Mouse (Mus musculus) lung, embryonic 15.5 days (tissue): ENCODE results near the gene Fam219b. TPM values are rescaled to one million over a fixed set of nuclear protein-coding genes. Genes with fewer than 3 reads are reported as not detected.

Source experiments
- ATAC-seq: fragments of 200-750 bp; cut with Nextera tagmentation; 2 replicates; pipeline ENCODE4 v1.8.0; 2017; ENCODE audit warnings: moderate number of reproducible peaks, borderline replicate concordance; ENCODE audit not compliant: low FRiP score, low TSS enrichment; ENCODE audit errors: extremely low read depth
- H3K27ac ChIP-seq: fragments of 300-500 bp; sonication (generic); 2 replicates; pipeline ENCODE4 v1.5.1; 2015; ENCODE audit warnings: moderate library complexity, mild to moderate bottlenecking, inconsistent platforms
- H3K27me3 ChIP-seq: fragments of 300-500 bp; sonication (generic); 2 replicates; pipeline ENCODE4 v1.6.1; 2015; ENCODE audit warnings: inconsistent platforms
- H3K36me3 ChIP-seq: fragments of 300-500 bp; sonication (generic); 2 replicates; pipeline ENCODE4 v1.6.1; 2015; ENCODE audit warnings: inconsistent platforms
- H3K4me1 ChIP-seq: fragments of 300-500 bp; sonication (generic); 2 replicates; pipeline ENCODE4 v1.6.1; 2015; ENCODE audit warnings: inconsistent platforms
- H3K4me2 ChIP-seq: fragments of 300-500 bp; sonication (generic); 2 replicates; pipeline ENCODE4 v1.6.1; 2015; ENCODE audit warnings: inconsistent platforms, mild to moderate bottlenecking, moderate library complexity
- H3K4me3 ChIP-seq: fragments of 300-500 bp; sonication (generic); 2 replicates; pipeline ENCODE4 v1.5.1; 2015; ENCODE audit warnings: mild to moderate bottlenecking, inconsistent platforms
- H3K9ac ChIP-seq: fragments of 300-500 bp; sonication (generic); 2 replicates; pipeline ENCODE4 v1.6.1; 2015; ENCODE audit warnings: inconsistent platforms
- H3K9me3 ChIP-seq: fragments of 300-500 bp; sonication (generic); 2 replicates; pipeline ENCODE4 v1.6.1; 2016; ENCODE audit warnings: inconsistent platforms
- WGBS: fragments of 180-500 bp; shearing (Covaris S2); methylation state at CpG from one replicate; pipeline ENCODE4 v1.1.7; 2015; 5-methylcytosine and 5-hydroxymethylcytosine counted together
- polyA plus RNA-seq: library from polyadenylated mRNA; unstranded; fragments of >200 nt; fragmentation: Nextera tagmentation; extraction: Ambion mirVana; gene quantifications from 2 replicates; pipeline ENCODE4 v1.2.1, GENCODE M21; 2015

Fam219b gene
- polyA plus RNA-seq, 1 experiment from 2014 or later, result 23.1 TPM

DNA sequence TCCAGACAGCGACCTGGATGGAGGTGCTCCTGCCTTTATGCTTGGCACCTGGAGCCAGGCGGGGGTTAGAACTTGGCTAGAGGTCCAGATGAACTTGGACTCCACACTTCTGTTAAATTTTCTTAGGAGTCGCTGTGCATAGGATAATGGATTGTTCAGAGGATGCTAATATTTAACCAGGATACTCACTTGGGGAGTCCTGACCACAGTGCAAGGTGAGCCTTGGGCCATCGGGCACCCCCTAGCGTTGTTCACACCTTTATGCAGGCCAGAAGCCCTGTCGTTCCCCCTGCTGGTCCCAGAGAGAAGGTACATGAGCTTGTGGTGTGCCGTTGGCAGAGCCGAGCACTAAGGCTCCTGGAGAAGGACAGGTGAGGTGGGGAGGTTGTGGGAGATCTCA lies 29.5 kb downstream of the Fam219b start:
- H3K27ac ChIP-seq, result no peak overlapping the region
- H3K4me3 ChIP-seq, result no peak overlapping the region
- ATAC-seq, result no peak
- H3K4me1 ChIP-seq, result peaks cover 31% of the 10 kb centered on the region
- H3K9me3 ChIP-seq, result no peaks in the 10 kb centered on the region
- H3K27me3 ChIP-seq, result no peaks in the 10 kb centered on the region
- peaks cover 13% of the 10 kb centered on the region; the same call in 1 of the 2 replicates for H3K36me3 ChIP-seq
- H3K4me2 ChIP-seq, result no peak overlapping the region
- 46% methylated on average over 8 of the region's 8 CpGs for WGBS
- no peak overlapping the region for H3K9ac ChIP-seq

DNA sequence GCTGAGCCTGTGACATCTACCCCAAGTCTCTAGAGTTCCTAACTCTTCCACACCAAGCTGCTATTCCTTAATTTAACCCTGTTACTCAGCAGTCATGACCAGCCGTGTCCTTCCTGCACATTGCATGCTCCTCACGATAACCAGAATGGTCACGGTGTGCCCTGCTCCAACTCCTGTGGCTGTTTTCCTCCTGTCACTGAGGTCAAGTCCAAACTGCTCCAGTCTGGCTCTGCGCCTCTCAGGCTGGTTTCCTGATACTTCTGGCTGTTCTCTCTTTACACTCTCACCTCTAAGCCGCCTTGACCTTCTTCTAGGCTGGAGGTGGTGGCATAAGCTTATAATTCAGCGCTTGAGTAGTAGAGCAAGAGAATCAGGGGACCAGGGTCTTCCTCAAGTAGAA lies 31.2 kb downstream of the Fam219b start:
- Histone ChIP-seq H3K27me3 (no peaks in the 10 kb centered on the region), H3K4me1 (peaks cover 14% of the 10 kb centered on the region), H3K9ac (no peak overlapping the region), H3K36me3 (peaks cover 13% of the 10 kb centered on the region; the same call in 1 of the 2 replicates), H3K27ac (no peak overlapping the region), H3K4me2 (no peak overlapping the region), H3K4me3 (no peak overlapping the region), H3K9me3 (no peaks in the 10 kb centered on the region)
- no peak for ATAC-seq
- 94% methylated on average over 6 of the region's 6 CpGs for WGBS

GRCm38 (mm10) chr9:57574397-57574796 lies 37.1 kb downstream of the Fam219b start:
- Histone ChIP-seq H3K4me3 (no peak overlapping the region), H3K27me3 (no peaks in the 10 kb centered on the region), H3K9ac (no peak overlapping the region), H3K27ac (no peak overlapping the region), H3K36me3 (peaks cover 8% of the 10 kb centered on the region), H3K4me2 (no peak overlapping the region), H3K4me1 (no peaks in the 10 kb centered on the region), H3K9me3 (no peaks in the 10 kb centered on the region)
- ATAC-seq, result no peak

GRCm38 (mm10) chr9:57575577-57575976 lies 38.2 kb downstream of the Fam219b start:
- Histone ChIP-seq H3K4me2 (no peak overlapping the region), H3K27ac (no peak overlapping the region), H3K9ac (no peak overlapping the region), H3K4me3 (no peak overlapping the region), H3K9me3 (no peaks in the 10 kb centered on the region), H3K36me3 (peaks cover 13% of the 10 kb centered on the region), H3K27me3 (no peaks in the 10 kb centered on the region), H3K4me1 (no peaks in the 10 kb centered on the region)
- 59% methylated on average over 3 of the region's 3 CpGs for WGBS
- no peak for ATAC-seq

- H3K4me2 ChIP-seq, result no peak overlapping the region
- 81% methylated on average over 6 of the region's 6 CpGs for WGBS
- peaks cover 24% of the 10 kb centered on the region for H3K36me3 ChIP-seq
- H3K9me3 ChIP-seq, result no peaks in the 10 kb centered on the region
- H3K9ac ChIP-seq, result no peak overlapping the region
- no peak overlapping the region for H3K4me3 ChIP-seq
- H3K27ac ChIP-seq, result no peak overlapping the region
- ATAC-seq, result no peak
- H3K27me3 ChIP-seq, result no peaks in the 10 kb centered on the region
- no peaks in the 10 kb centered on the region for H3K4me1 ChIP-seq
Measured at GRCm38 (mm10) chr9:57577144-57577849, 40.0 kb downstream of the Fam219b start.

- peaks cover 43% of the 10 kb centered on the region; the same call in 1 of the 2 replicates for H3K36me3 ChIP-seq
- no peak for ATAC-seq
Measured at GRCm38 (mm10) chr9:57584991-57585390, 47.7 kb downstream of the Fam219b start.

GRCm38 (mm10) chr9:57589224-57590126 lies 52.1 kb downstream of the Fam219b start, which contains the start of gene Ulk3:
Gene Ulk3, plus strand, starts transcription at chr9:57589452.
- ATAC-seq, result peak; percentile 89
- Histone ChIP-seq H3K27me3 (no peaks in the 10 kb centered on the region), H3K4me2 (peak within 1 kb of the TSS; percentile 91), H3K4me3 (peak within 1 kb of the TSS; percentile 84), H3K27ac (peak within 1 kb of the TSS; percentile 89), H3K9ac (peak within 1 kb of the TSS; percentile 71), H3K4me1 (peaks cover 14% of the 10 kb centered on the region), H3K36me3 (peaks cover 26% of the 10 kb centered on the region), H3K9me3 (no peaks in the 10 kb centered on the region)
- WGBS, result 1% methylated on average over 58 of the region's 58 CpGs

More at GRCm38 (mm10) chr9:57584991-57585390, 47.7 kb downstream of the Fam219b start:
- no peaks in the 10 kb centered on the region for H3K27me3 ChIP-seq
- H3K4me3 ChIP-seq, result no peak overlapping the region
- no peaks in the 10 kb centered on the region for H3K9me3 ChIP-seq
- no peak overlapping the region for H3K27ac ChIP-seq
- peaks cover 10% of the 10 kb centered on the region for H3K4me1 ChIP-seq
- 81% methylated on average over 3 of the region's 3 CpGs for WGBS
- no peak overlapping the region for H3K4me2 ChIP-seq
- H3K9ac ChIP-seq, result no peak overlapping the region

GRCm38 (mm10) chr9:57590726-57591125 lies 53.4 kb downstream of the Fam219b start:
- Histone ChIP-seq H3K27me3 (no peaks in the 10 kb centered on the region), H3K36me3 (peaks cover 31% of the 10 kb centered on the region), H3K4me1 (peaks cover 14% of the 10 kb centered on the region), H3K9ac (no peak overlapping the region), H3K4me3 (no peak overlapping the region), H3K4me2 (peak overlapping the region; percentile 91; the same call in 1 of the 2 replicates), H3K27ac (no peak overlapping the region), H3K9me3 (no peaks in the 10 kb centered on the region)
- no peak for ATAC-seq
- WGBS, result 40% methylated on average over 5 of the region's 5 CpGs

Other genes starting within 250 kb of the Fam219b start
- gene Ppcdc, start 97.4 kb upstream of the Fam219b start, polyA plus RNA-seq, result 24.9 and 27.5 TPM in 2 replicates
- 6.3 and 6.9 TPM in 2 replicates for gene Scamp5, start 69.5 kb upstream of the Fam219b start, polyA plus RNA-seq
- gene Rpp25, start 33.5 kb upstream of the Fam219b start, polyA plus RNA-seq, result 2.2 and 2.9 TPM in 2 replicates
- 516 and 522 TPM in 2 replicates for gene Cox5a, start 16.3 kb upstream of the Fam219b start, polyA plus RNA-seq
- 39.8 and 46.3 TPM in 2 replicates for gene Mpi, start 15.2 kb downstream of the Fam219b start, polyA plus RNA-seq
- 60.9 and 61.2 TPM in 2 replicates for gene Scamp2, start 23.4 kb downstream of the Fam219b start, polyA plus RNA-seq
- 11.6 and 16.0 TPM in 2 replicates for gene Ulk3, start 51.9 kb downstream of the Fam219b start, polyA plus RNA-seq
- not detected in 2 replicates for gene Cplx3, start 68.8 kb downstream of the Fam219b start, polyA plus RNA-seq
- not detected in 2 replicates for gene Lman1l, start 83.2 kb downstream of the Fam219b start, polyA plus RNA-seq
- gene Csk, start 116.1 kb downstream of the Fam219b start, polyA plus RNA-seq, result 22.7 and 25.9 TPM in 2 replicates
- gene Cyp1a2, start 146.2 kb downstream of the Fam219b start, polyA plus RNA-seq, result not detected in 2 replicates
- gene Cyp1a1, start 150.4 kb downstream of the Fam219b start, polyA plus RNA-seq, result 0.11 and 0.14 TPM in 2 replicates
- 34.0 and 35.8 TPM in 2 replicates for gene Edc3, start 171.0 kb downstream of the Fam219b start, polyA plus RNA-seq
- gene Clk3, start 228.3 kb downstream of the Fam219b start, polyA plus RNA-seq, result 79.5 and 85.5 TPM in 2 replicates